Mouse (Mus musculus): Measurements from ENCODE around the gene 4931406P16Rik. TPM values are rescaled to one million over a fixed set of nuclear protein-coding genes. Genes with fewer than 3 reads are reported as not detected.

Gene 4931406P16Rik
- polyA plus RNA-seq, 1 experiment, result not detected

GRCm38 (mm10) chr7:34321119-34321518, 7.8 kb upstream of the 4931406P16Rik start:
- H3K27ac ChIP-seq (ENCODE audit: insufficient read depth, low read depth, low read length), result no peak overlapping the region
- no peaks in the 10 kb centered on the region for H3K4me1 ChIP-seq (ENCODE audit: control insufficient read depth, insufficient read depth, low read length)
- TF ChIP-seq POLR2A (IDR thresholded peaks at IDR 0.05; ENCODE audit: insufficient read depth, low read depth, low read length), result no peak
- no peak for TF ChIP-seq CTCF (IDR thresholded peaks at IDR 0.05; ENCODE audit: insufficient read depth, low read depth, low read length)
- WGBS, result 87% methylated on average over 5 of the region's 5 CpGs
- H3K4me3 ChIP-seq (ENCODE audit: insufficient read depth, low read depth, low read length), result no peak overlapping the region

GRCm38 (mm10) chr7:34319957-34320356, 6.6 kb upstream of the 4931406P16Rik start:
- no peak overlapping the region for H3K4me3 ChIP-seq (ENCODE audit: insufficient read depth, low read depth, low read length)
- no peaks in the 10 kb centered on the region for H3K4me1 ChIP-seq (ENCODE audit: control insufficient read depth, insufficient read depth, low read length)
- TF ChIP-seq CTCF (IDR thresholded peaks at IDR 0.05; ENCODE audit: insufficient read depth, low read depth, low read length) (no peak), POLR2A (IDR thresholded peaks at IDR 0.05; ENCODE audit: insufficient read depth, low read depth, low read length) (no peak)
- 42% methylated on average over 3 of the region's 3 CpGs for WGBS
- peak overlapping the region; percentile 47; the same call in 1 of the 2 replicates for H3K27ac ChIP-seq (ENCODE audit: insufficient read depth, low read depth, low read length)

GRCm38 (mm10) chr7:34319123-34319522, 5.8 kb upstream of the 4931406P16Rik start:
- TF ChIP-seq CTCF (IDR thresholded peaks at IDR 0.05; ENCODE audit: insufficient read depth, low read depth, low read length) (no peak), POLR2A (IDR thresholded peaks at IDR 0.05; ENCODE audit: insufficient read depth, low read depth, low read length) (no peak)
- Histone ChIP-seq H3K4me3 (ENCODE audit: insufficient read depth, low read depth, low read length) (no peak overlapping the region), H3K4me1 (ENCODE audit: control insufficient read depth, insufficient read depth, low read length) (no peaks in the 10 kb centered on the region), H3K27ac (ENCODE audit: insufficient read depth, low read depth, low read length) (no peak overlapping the region)
- WGBS, result 77% methylated on average over 2 of the region's 2 CpGs

- H3K27ac ChIP-seq (ENCODE audit: insufficient read depth, low read depth, low read length), result no peak overlapping the region
- no peaks in the 10 kb centered on the region for H3K4me1 ChIP-seq (ENCODE audit: control insufficient read depth, insufficient read depth, low read length)
- 62% methylated on average over 7 of the region's 7 CpGs for WGBS
- TF ChIP-seq POLR2A (IDR thresholded peaks at IDR 0.05; ENCODE audit: insufficient read depth, low read depth, low read length) (no peak), CTCF (IDR thresholded peaks at IDR 0.05; ENCODE audit: insufficient read depth, low read depth, low read length) (no peak)
- no peak overlapping the region for H3K4me3 ChIP-seq (ENCODE audit: insufficient read depth, low read depth, low read length)
Measured at GRCm38 (mm10) chr7:34317901-34318476, 4.6 kb upstream of the 4931406P16Rik start.

GRCm38 (mm10) chr7:34312786-34313442, 437 bp downstream of the 4931406P16Rik start:
- H3K27ac ChIP-seq (ENCODE audit: insufficient read depth, low read depth, low read length), result peak overlapping the region; percentile 10
- TF ChIP-seq POLR2A (IDR thresholded peaks at IDR 0.05; ENCODE audit: insufficient read depth, low read depth, low read length), result no peak
- TF ChIP-seq CTCF (IDR thresholded peaks at IDR 0.05; ENCODE audit: insufficient read depth, low read depth, low read length), result no peak
- no peaks in the 10 kb centered on the region for H3K4me1 ChIP-seq (ENCODE audit: control insufficient read depth, insufficient read depth, low read length)
- peak overlapping the region; percentile 72 for H3K4me3 ChIP-seq (ENCODE audit: insufficient read depth, low read depth, low read length)
- under 1% methylated on average over 73 of the region's 73 CpGs for WGBS

GRCm38 (mm10) chr7:34309186-34309764, 4.1 kb downstream of the 4931406P16Rik start:
- 85% methylated on average over 5 of the region's 5 CpGs for WGBS
- H3K4me1 ChIP-seq (ENCODE audit: control insufficient read depth, insufficient read depth, low read length), result 0 out of 2 replicates have a peak, but pooled peaks cover 2% of the 10 kb centered on the region
- no peak overlapping the region for H3K27ac ChIP-seq (ENCODE audit: insufficient read depth, low read depth, low read length)
- TF ChIP-seq CTCF (IDR thresholded peaks at IDR 0.05; ENCODE audit: insufficient read depth, low read depth, low read length) (no peak), POLR2A (IDR thresholded peaks at IDR 0.05; ENCODE audit: insufficient read depth, low read depth, low read length) (no peak)
- H3K4me3 ChIP-seq (ENCODE audit: insufficient read depth, low read depth, low read length), result no peak overlapping the region

GRCm38 (mm10) chr7:34308586-34308985, 4.8 kb downstream of the 4931406P16Rik start:
- no peak overlapping the region for H3K4me3 ChIP-seq (ENCODE audit: insufficient read depth, low read depth, low read length)
- H3K4me1 ChIP-seq (ENCODE audit: control insufficient read depth, insufficient read depth, low read length), result 0 out of 2 replicates have a peak, but pooled peaks cover 2% of the 10 kb centered on the region
- no peak for TF ChIP-seq POLR2A (IDR thresholded peaks at IDR 0.05; ENCODE audit: insufficient read depth, low read depth, low read length)
- no peak for TF ChIP-seq CTCF (IDR thresholded peaks at IDR 0.05; ENCODE audit: insufficient read depth, low read depth, low read length)
- no peak overlapping the region for H3K27ac ChIP-seq (ENCODE audit: insufficient read depth, low read depth, low read length)
- 60% methylated on average over 5 of the region's 5 CpGs for WGBS

- no peak overlapping the region for H3K27ac ChIP-seq (ENCODE audit: insufficient read depth, low read depth, low read length)
- H3K4me3 ChIP-seq (ENCODE audit: insufficient read depth, low read depth, low read length), result no peak overlapping the region
- H3K4me1 ChIP-seq (ENCODE audit: control insufficient read depth, insufficient read depth, low read length), result 0 out of 2 replicates have a peak, but pooled peaks cover 2% of the 10 kb centered on the region
- WGBS, result 51% methylated on average over 4 of the region's 4 CpGs
- TF ChIP-seq POLR2A (IDR thresholded peaks at IDR 0.05; ENCODE audit: insufficient read depth, low read depth, low read length) (no peak), CTCF (IDR thresholded peaks at IDR 0.05; ENCODE audit: insufficient read depth, low read depth, low read length) (no peak)
Measured at GRCm38 (mm10) chr7:34305454-34305853, 7.9 kb downstream of the 4931406P16Rik start.

- WGBS, result 96% methylated on average over 1 of the region's 1 CpGs
- no peak for TF ChIP-seq POLR2A (IDR thresholded peaks at IDR 0.05; ENCODE audit: insufficient read depth, low read depth, low read length)
- 0 out of 2 replicates have a peak, but pooled peaks cover 2% of the 10 kb centered on the region for H3K4me1 ChIP-seq (ENCODE audit: control insufficient read depth, insufficient read depth, low read length)
- no peak overlapping the region for H3K27ac ChIP-seq (ENCODE audit: insufficient read depth, low read depth, low read length)
- H3K4me3 ChIP-seq (ENCODE audit: insufficient read depth, low read depth, low read length), result no peak overlapping the region
Measured at GRCm38 (mm10) chr7:34302651-34303050, 10.7 kb downstream of the 4931406P16Rik start.
